Mouse (Mus musculus): ENCODE measurements around the gene Prkch. TPM values are rescaled to one million over a fixed set of nuclear protein-coding genes. Genes with fewer than 3 reads are reported as not detected.
A peak's percentile ranks its signal among the peaks of the same experiment; 100 is the strongest.

Gene Prkch
- polyA plus RNA-seq, 1 experiment from 2014 or later = 9.0 TPM

GRCm38 (mm10) chr12:73776401-73776945 is 191.9 kb downstream of the Prkch start:
- H3K36me3 ChIP-seq = no peaks in the 10 kb centered on the region
- H3K9me3 ChIP-seq = no peaks in the 10 kb centered on the region
- H3K4me3 ChIP-seq = no peak overlapping the region
- peaks cover 29% of the 10 kb centered on the region for H3K4me1 ChIP-seq
- H3K4me2 ChIP-seq (replicated peaks) = no peak overlapping the region
- no peak for ATAC-seq (ENCODE audit: low FRiP score, low read depth)
- 81% methylated on average over 6 of the region's 6 CpGs for WGBS
- H3K9ac ChIP-seq = no peak overlapping the region
- no peaks in the 10 kb centered on the region for H3K27me3 ChIP-seq
- H3K27ac ChIP-seq = no peak overlapping the region

GRCm38 (mm10) chr12:73777673-73778072 is 193.1 kb downstream of the Prkch start:
- Histone ChIP-seq H3K4me3 (no peak overlapping the region), H3K4me1 (peaks cover 29% of the 10 kb centered on the region), H3K27ac (no peak overlapping the region), H3K27me3 (no peaks in the 10 kb centered on the region), H3K9me3 (no peaks in the 10 kb centered on the region), H3K4me2 (replicated peaks) (no peak overlapping the region), H3K36me3 (no peaks in the 10 kb centered on the region), H3K9ac (no peak overlapping the region)
- 92% methylated on average over 11 of the region's 11 CpGs for WGBS
- ATAC-seq (ENCODE audit: low FRiP score, low read depth) = no peak

- H3K36me3 ChIP-seq = no peaks in the 10 kb centered on the region
- H3K27ac ChIP-seq = peak overlapping the region; percentile 48
- no peaks in the 10 kb centered on the region for H3K27me3 ChIP-seq
- H3K4me3 ChIP-seq = no peak overlapping the region
- ATAC-seq (ENCODE audit: low FRiP score, low read depth) = peak; percentile 75
- peaks cover 29% of the 10 kb centered on the region for H3K4me1 ChIP-seq
- WGBS = 35% methylated on average over 13 of the region's 13 CpGs
- H3K9ac ChIP-seq = no peak overlapping the region
- no peaks in the 10 kb centered on the region for H3K9me3 ChIP-seq
- H3K4me2 ChIP-seq (replicated peaks) = no peak overlapping the region
These were observed 195.0 kb downstream of the Prkch start for GRCm38 (mm10) chr12:73779332-73780231.

- Histone ChIP-seq H3K9ac (no peak overlapping the region), H3K4me1 (peaks cover 22% of the 10 kb centered on the region), H3K4me2 (replicated peaks) (no peak overlapping the region), H3K9me3 (no peaks in the 10 kb centered on the region), H3K27ac (no peak overlapping the region), H3K4me3 (no peak overlapping the region), H3K27me3 (no peaks in the 10 kb centered on the region), H3K36me3 (no peaks in the 10 kb centered on the region)
- WGBS = 89% methylated on average over 6 of the region's 6 CpGs
- no peak for ATAC-seq (ENCODE audit: low FRiP score, low read depth)
These were observed 196.9 kb downstream of the Prkch start for GRCm38 (mm10) chr12:73781425-73782032.

- no peaks in the 10 kb centered on the region for H3K9me3 ChIP-seq
- peaks cover 39% of the 10 kb centered on the region for H3K4me1 ChIP-seq
- no peaks in the 10 kb centered on the region for H3K36me3 ChIP-seq
- no peak overlapping the region for H3K4me3 ChIP-seq
- H3K27me3 ChIP-seq = peaks cover 1% of the 10 kb centered on the region; the same call in 1 of the 2 replicates
- H3K27ac ChIP-seq = peak overlapping the region; percentile 63
- peak; percentile 91 for ATAC-seq (ENCODE audit: low FRiP score, low read depth)
- H3K9ac ChIP-seq = no peak overlapping the region
- H3K4me2 ChIP-seq (replicated peaks) = no peak overlapping the region
- WGBS = 55% methylated on average over 8 of the region's 8 CpGs
These were observed 202.3 kb downstream of the Prkch start for GRCm38 (mm10) chr12:73786909-73787308.

- no peaks in the 10 kb centered on the region for H3K36me3 ChIP-seq
These were observed 204.3 kb downstream of the Prkch start for GRCm38 (mm10) chr12:73788850-73789249.

GRCm38 (mm10) chr12:73790571-73791108 is 206.0 kb downstream of the Prkch start:
- Histone ChIP-seq H3K9me3 (no peaks in the 10 kb centered on the region), H3K27ac (peak overlapping the region; percentile 79), H3K4me2 (replicated peaks) (no peak overlapping the region), H3K36me3 (no peaks in the 10 kb centered on the region), H3K9ac (no peak overlapping the region), H3K4me3 (no peak overlapping the region), H3K27me3 (peaks cover 17% of the 10 kb centered on the region), H3K4me1 (peaks cover 65% of the 10 kb centered on the region)
- no peak; the same call in 1 of the 2 replicates for ATAC-seq (ENCODE audit: low FRiP score, low read depth)
- WGBS = 44% methylated on average over 5 of the region's 5 CpGs

More at GRCm38 (mm10) chr12:73788850-73789249, 204.3 kb downstream of the Prkch start:
- Histone ChIP-seq H3K4me1 (peaks cover 47% of the 10 kb centered on the region), H3K4me2 (replicated peaks) (no peak overlapping the region), H3K4me3 (no peak overlapping the region), H3K27me3 (peaks cover 7% of the 10 kb centered on the region; the same call in 1 of the 2 replicates), H3K27ac (no peak overlapping the region), H3K9ac (no peak overlapping the region), H3K9me3 (no peaks in the 10 kb centered on the region)
- ATAC-seq (ENCODE audit: low FRiP score, low read depth) = no peak
- WGBS = 35% methylated on average over 3 of the region's 3 CpGs

- no peak for ATAC-seq (ENCODE audit: low FRiP score, low read depth)
- Histone ChIP-seq H3K9me3 (no peaks in the 10 kb centered on the region), H3K4me3 (no peak overlapping the region), H3K4me2 (replicated peaks) (no peak overlapping the region), H3K9ac (no peak overlapping the region), H3K36me3 (no peaks in the 10 kb centered on the region), H3K27me3 (peaks cover 17% of the 10 kb centered on the region), H3K27ac (no peak overlapping the region), H3K4me1 (peaks cover 47% of the 10 kb centered on the region)
- WGBS = 28% methylated on average over 13 of the region's 13 CpGs
These were observed 208.6 kb downstream of the Prkch start for GRCm38 (mm10) chr12:73793216-73793615.

- Histone ChIP-seq H3K9ac (no peak overlapping the region), H3K9me3 (no peaks in the 10 kb centered on the region), H3K36me3 (no peaks in the 10 kb centered on the region), H3K4me2 (replicated peaks) (peak overlapping the region; percentile 39), H3K27me3 (peaks cover 17% of the 10 kb centered on the region), H3K4me1 (peaks cover 47% of the 10 kb centered on the region), H3K27ac (0 out of 2 replicates have a peak overlapping the region, but pooled peaks have one; percentile 8), H3K4me3 (no peak overlapping the region)
- no peak for ATAC-seq (ENCODE audit: low FRiP score, low read depth)
- 20% methylated on average over 5 of the region's 5 CpGs for WGBS
These were observed 209.1 kb downstream of the Prkch start for GRCm38 (mm10) chr12:73793744-73794143.

- peak; percentile 46 for ATAC-seq (ENCODE audit: low FRiP score, low read depth)
- peaks cover 17% of the 10 kb centered on the region for H3K27me3 ChIP-seq
- peaks cover 43% of the 10 kb centered on the region for H3K4me1 ChIP-seq
- 0 out of 2 replicates have a peak overlapping the region, but pooled peaks have one; percentile 8 for H3K27ac ChIP-seq
- H3K4me3 ChIP-seq = no peak overlapping the region
- no peak overlapping the region for H3K9ac ChIP-seq
- H3K4me2 ChIP-seq (replicated peaks) = peak overlapping the region; percentile 39
- no peaks in the 10 kb centered on the region for H3K36me3 ChIP-seq
- WGBS = 17% methylated on average over 17 of the region's 17 CpGs
- H3K9me3 ChIP-seq = no peaks in the 10 kb centered on the region
These were observed 209.7 kb downstream of the Prkch start for GRCm38 (mm10) chr12:73794151-73794883.

GRCm38 (mm10) chr12:73799671-73800070 is 215.1 kb downstream of the Prkch start:
- Histone ChIP-seq H3K4me1 (peaks cover 30% of the 10 kb centered on the region), H3K9ac (no peak overlapping the region), H3K4me3 (no peak overlapping the region), H3K4me2 (replicated peaks) (no peak overlapping the region), H3K27ac (no peak overlapping the region), H3K9me3 (no peaks in the 10 kb centered on the region), H3K27me3 (peaks cover 5% of the 10 kb centered on the region; the same call in 1 of the 2 replicates), H3K36me3 (no peaks in the 10 kb centered on the region)
- no peak for ATAC-seq (ENCODE audit: low FRiP score, low read depth)
- 79% methylated on average over 5 of the region's 5 CpGs for WGBS
